Mouse (Mus musculus) heart, adult 9 months (tissue): ENCODE measurements around the gene Gm48551.
A peak's percentile ranks its signal among the peaks of the same experiment; 100 is the strongest.

Experiments used
- DNase-seq, 2 experiments: peaks; one replicate each; pipeline ENCODE4 v3.0.0; 2022; ENCODE audit warnings: low spot score in 2 of 2

Gene Gm48551

GRCm38 (mm10) chr10:81417227-81418215 lies 33.3 kb downstream of the Gm48551 start:
- DNase-seq: peak in 1 of 2 experiments; percentile 24

- no peak for DNase-seq
These were observed 34.2 kb downstream of the Gm48551 start for GRCm38 (mm10) chr10:81418216-81419070.

- DNase-seq: no peak
These were observed 35.1 kb downstream of the Gm48551 start for GRCm38 (mm10) chr10:81419111-81419928.

- DNase-seq: peak in 1 of 2 experiments; percentile 20
These were observed 36.0 kb downstream of the Gm48551 start for GRCm38 (mm10) chr10:81420191-81420767.

GRCm38 (mm10) chr10:81421041-81421796 lies 37.0 kb downstream of the Gm48551 start:
- peak; percentile 2 to 9 for DNase-seq

GRCm38 (mm10) chr10:81421797-81422100 lies 37.5 kb downstream of the Gm48551 start:
- peak; percentile 56 for DNase-seq

GRCm38 (mm10) chr10:81422191-81422590 lies 37.9 kb downstream of the Gm48551 start:
- peak; percentile 20 to 27 for DNase-seq

GRCm38 (mm10) chr10:81422661-81423217 lies 38.5 kb downstream of the Gm48551 start:
- DNase-seq: peak in 1 of 2 experiments; percentile 3

GRCm38 (mm10) chr10:81423476-81424245 lies 39.4 kb downstream of the Gm48551 start:
- DNase-seq: peak in 1 of 2 experiments; percentile 7

- peak; percentile 79 to 82 for DNase-seq
These were observed 40.2 kb downstream of the Gm48551 start for GRCm38 (mm10) chr10:81424246-81425051.

- peak; percentile 69 to 71 for DNase-seq
These were observed 41.1 kb downstream of the Gm48551 start for GRCm38 (mm10) chr10:81425236-81425850.

GRCm38 (mm10) chr10:81426081-81426671 lies 41.9 kb downstream of the Gm48551 start:
- peak; percentile 22 to 26 for DNase-seq

- DNase-seq: peak; percentile 67 to 71
These were observed 42.6 kb downstream of the Gm48551 start for GRCm38 (mm10) chr10:81426897-81427296.

GRCm38 (mm10) chr10:81427327-81427726 lies 43.1 kb downstream of the Gm48551 start:
- no peak for DNase-seq

GRCm38 (mm10) chr10:81427804-81428506 lies 43.7 kb downstream of the Gm48551 start:
- DNase-seq: peak in 1 of 2 experiments; percentile 8

GRCm38 (mm10) chr10:81428507-81428870 lies 44.2 kb downstream of the Gm48551 start:
- DNase-seq: no peak

- peak in 1 of 2 experiments; percentile 21 for DNase-seq
These were observed 44.8 kb downstream of the Gm48551 start for GRCm38 (mm10) chr10:81429092-81429491.
